Mouse (Mus musculus) testis, adult 2 months (tissue): ENCODE results near the gene Zfp367. TPM values are rescaled to one million over a fixed set of nuclear protein-coding genes. Genes with fewer than 3 reads are reported as not detected.

ENCODE experiments used
- H3K27ac ChIP-seq: fragments of 200-500 bp; 2 replicates; pipeline ENCODE4 v1.5.1; 2012; ENCODE audit warnings: low read depth, low read length; ENCODE audit not compliant: control insufficient read depth, insufficient read depth
- H3K27me3 ChIP-seq: fragments of 200-500 bp; 2 replicates; pipeline ENCODE4 v1.6.1; 2012; ENCODE audit warnings: mild to moderate bottlenecking, low read length, moderate library complexity; ENCODE audit not compliant: control insufficient read depth, insufficient read depth
- H3K36me3 ChIP-seq: fragments of 200-500 bp; 2 replicates; pipeline ENCODE4 v1.6.1; 2012; ENCODE audit warnings: mild to moderate bottlenecking, low read length; ENCODE audit not compliant: control insufficient read depth, insufficient read depth
- H3K4me1 ChIP-seq: fragments of 200-500 bp; 2 replicates; pipeline ENCODE4 v1.6.1; 2012; ENCODE audit warnings: low read length; ENCODE audit not compliant: control insufficient read depth, insufficient read depth
- H3K4me3 ChIP-seq: fragments of 200-500 bp; 2 replicates; pipeline ENCODE4 v1.5.1; 2012; ENCODE audit warnings: low read depth, mild to moderate bottlenecking, low read length, moderate library complexity, mixed read lengths; ENCODE audit not compliant: control insufficient read depth
- CTCF ChIP-seq: fragments of 200-500 bp; IDR thresholded peaks from 2 replicates; pipeline ENCODE4 v1.5.1; 2012; ENCODE audit warnings: low read depth, mild to moderate bottlenecking, inconsistent platforms, low read length, moderate library complexity; ENCODE audit not compliant: control insufficient read depth, insufficient read depth, insufficient replicate concordance
- POLR2A ChIP-seq: fragments of 200-500 bp; IDR thresholded peaks from 2 replicates; pipeline ENCODE4 v1.6.1; 2012; ENCODE audit warnings: low read depth, mild to moderate bottlenecking, inconsistent platforms, low read length, moderate library complexity; ENCODE audit not compliant: control insufficient read depth
- polyA plus RNA-seq: library from polyadenylated mRNA; depleted of rRNA; stranded (reverse); fragments of >200 nt; gene quantifications from 2 replicates; pipeline ENCODE4 v1.2.3, GENCODE M21; 2012

Gene Zfp367
- polyA plus RNA-seq, 1 experiment: 29.3 TPM

DNA sequence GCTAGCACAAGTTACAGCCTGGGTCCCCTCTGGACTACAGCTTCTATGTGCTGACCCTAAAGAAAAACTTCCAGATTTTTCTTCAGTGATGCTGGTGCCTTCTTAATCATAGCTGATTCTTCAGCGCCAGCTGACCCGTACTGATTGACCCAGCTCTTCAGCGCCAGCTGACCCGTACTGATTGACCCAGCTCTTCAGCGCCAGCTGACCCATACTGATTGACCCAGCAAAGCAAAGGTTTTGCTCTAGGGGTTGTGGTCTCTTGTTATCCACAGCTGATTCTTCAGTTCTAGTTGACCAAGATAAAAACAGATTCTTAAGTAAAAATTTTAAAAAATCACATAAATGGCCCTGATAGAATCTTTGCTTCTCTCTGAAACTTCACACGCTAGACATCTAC lies 28.1 kb downstream of the Zfp367 start:
- no peaks in the 10 kb centered on the region for H3K36me3 ChIP-seq
- no peak overlapping the region for H3K27ac ChIP-seq
- H3K27me3 ChIP-seq: no peaks in the 10 kb centered on the region
- no peak overlapping the region for H3K4me3 ChIP-seq
- TF ChIP-seq POLR2A (no peak), CTCF (no peak)
- H3K4me1 ChIP-seq: no peaks in the 10 kb centered on the region

GRCm38 (mm10) chr13:64123491-64124188 lies 29.4 kb downstream of the Zfp367 start:
- no peak overlapping the region for H3K4me3 ChIP-seq
- no peaks in the 10 kb centered on the region for H3K27me3 ChIP-seq
- TF ChIP-seq CTCF (no peak), POLR2A (no peak)
- no peaks in the 10 kb centered on the region for H3K36me3 ChIP-seq
- H3K27ac ChIP-seq: no peak overlapping the region
- H3K4me1 ChIP-seq: no peaks in the 10 kb centered on the region

DNA sequence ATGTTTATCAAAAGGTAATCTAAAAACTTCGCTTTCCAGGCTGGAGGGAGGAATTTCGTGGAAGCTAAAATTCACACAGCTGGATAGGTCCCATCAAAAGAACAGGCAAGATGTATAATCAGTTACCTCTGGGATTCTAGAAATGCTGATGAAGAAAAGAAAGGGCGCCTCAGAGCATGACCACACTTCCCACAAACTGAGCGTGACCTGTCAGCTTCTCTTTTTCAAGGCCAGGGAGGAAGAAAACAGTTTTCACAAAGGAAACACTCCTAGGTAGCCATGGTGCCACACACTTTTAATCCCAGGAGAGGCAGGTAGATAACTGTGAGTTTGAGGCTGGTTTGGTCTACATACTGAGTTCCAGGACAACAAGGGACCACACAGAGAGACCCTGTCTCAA lies 32.2 kb downstream of the Zfp367 start:
- Histone ChIP-seq H3K27ac (no peak overlapping the region), H3K36me3 (no peaks in the 10 kb centered on the region), H3K4me3 (no peak overlapping the region), H3K27me3 (no peaks in the 10 kb centered on the region), H3K4me1 (no peaks in the 10 kb centered on the region)
- TF ChIP-seq POLR2A: no peak
- TF ChIP-seq CTCF: no peak

DNA sequence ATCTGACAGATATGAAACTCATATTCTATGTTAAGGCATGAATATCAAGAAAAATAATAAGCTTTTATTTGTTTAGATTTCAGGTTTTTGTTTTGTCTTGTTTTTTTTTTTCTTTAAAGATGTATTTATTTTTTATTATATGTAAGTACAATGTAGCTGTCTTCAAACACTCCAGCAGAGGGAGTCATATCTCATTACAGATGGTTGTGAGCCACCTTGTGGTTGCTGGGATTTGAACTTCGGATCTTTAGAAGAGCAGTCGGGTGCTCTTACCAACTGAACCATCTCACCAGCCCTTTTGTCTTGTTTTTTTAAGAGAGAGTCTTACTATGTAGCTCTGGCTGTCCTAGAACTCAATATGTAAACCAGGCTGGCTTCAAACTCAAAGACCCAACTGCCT lies 35.6 kb downstream of the Zfp367 start:
- H3K4me1 ChIP-seq: no peaks in the 10 kb centered on the region
- TF ChIP-seq CTCF (no peak), POLR2A (no peak)
- H3K36me3 ChIP-seq: no peaks in the 10 kb centered on the region

DNA sequence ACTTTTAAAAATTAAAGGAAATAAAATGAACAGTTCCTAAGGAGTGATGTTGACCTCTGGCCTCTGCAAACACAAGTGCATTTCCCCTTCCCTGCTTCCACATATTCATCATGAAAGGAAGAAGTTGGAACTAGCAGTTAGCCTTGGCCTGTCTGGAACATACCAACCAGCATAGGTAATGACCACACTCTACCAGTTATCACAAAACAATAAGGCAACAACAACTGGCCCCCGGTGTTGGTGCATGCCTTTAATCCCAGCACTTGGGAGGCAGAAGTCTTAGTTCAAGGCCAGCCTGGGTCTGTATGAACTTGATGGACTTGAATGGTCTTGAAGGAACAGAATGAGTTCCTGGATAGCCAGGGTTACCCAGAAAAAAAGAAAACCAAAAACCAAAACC lies 42.6 kb downstream of the Zfp367 start:
- no peaks in the 10 kb centered on the region for H3K4me1 ChIP-seq
- no peak overlapping the region for H3K4me3 ChIP-seq
- no peaks in the 10 kb centered on the region for H3K27me3 ChIP-seq
- no peak overlapping the region for H3K27ac ChIP-seq
- H3K36me3 ChIP-seq: no peaks in the 10 kb centered on the region
- TF ChIP-seq POLR2A (no peak), CTCF (no peak)

More for the DNA sequence above, 35.6 kb downstream of the Zfp367 start:
- no peak overlapping the region for H3K4me3 ChIP-seq
- H3K27me3 ChIP-seq: no peaks in the 10 kb centered on the region
- no peak overlapping the region for H3K27ac ChIP-seq

GRCm38 (mm10) chr13:64108381-64108850 lies 44.6 kb downstream of the Zfp367 start:
- H3K4me3 ChIP-seq: no peak overlapping the region
- H3K36me3 ChIP-seq: no peaks in the 10 kb centered on the region
- H3K4me1 ChIP-seq: no peaks in the 10 kb centered on the region
- H3K27me3 ChIP-seq: no peaks in the 10 kb centered on the region
- H3K27ac ChIP-seq: no peak overlapping the region
- TF ChIP-seq CTCF (no peak), POLR2A (no peak)

GRCm38 (mm10) chr13:64107535-64107934 lies 45.5 kb downstream of the Zfp367 start:
- H3K4me3 ChIP-seq: no peak overlapping the region
- no peaks in the 10 kb centered on the region for H3K36me3 ChIP-seq
- no peak overlapping the region for H3K27ac ChIP-seq
- H3K4me1 ChIP-seq: no peaks in the 10 kb centered on the region
- TF ChIP-seq POLR2A: no peak
- no peak for TF ChIP-seq CTCF
- no peaks in the 10 kb centered on the region for H3K27me3 ChIP-seq
